Mouse (Mus musculus) olfactory bulb, adult 2 months (tissue): ENCODE measurements at regions not wholly inside any gene's neighbourhood (a gene's known extent, or its start where the extent isn't known, plus 50 kb on each side); places are given as distances from the start of the nearest gene placed in this dataset.

Source experiments
- CTCF ChIP-seq: fragments of 200-500 bp; IDR thresholded peaks from 2 replicates; pipeline ENCODE4 v1.5.1; 2012; ENCODE audit warnings: low read depth, mild to moderate bottlenecking, low read length, moderate library complexity; ENCODE audit not compliant: insufficient read depth
- POLR2A ChIP-seq: fragments of 200-500 bp; IDR thresholded peaks from 2 replicates; pipeline ENCODE4 v1.6.1; 2012; ENCODE audit warnings: mild to moderate bottlenecking, low read depth, low read length, moderate library complexity; ENCODE audit not compliant: insufficient read depth

- TF ChIP-seq CTCF (no peak), POLR2A (no peak)
Observed at GRCm38 (mm10) chr2:34106837-34107565, 219.3 kb upstream of the Mvb12b start.
